Mouse (Mus musculus) lung, postnatal 0 days (tissue): ENCODE data around the gene Vdac1. TPM values are rescaled to one million over a fixed set of nuclear protein-coding genes. Genes with fewer than 3 reads are reported as not detected.
"Not testable (repeated sequence)": the region's sequence is repeated elsewhere in the genome, so short reads cannot be mapped to it uniquely, and the experiment has no call there.

Experiments
- ATAC-seq: fragments of 200-750 bp; cut with Nextera tagmentation; 2 replicates; pipeline ENCODE4 v1.8.0; 2017; ENCODE audit warnings: moderate library complexity
- DNase-seq: peaks from one replicate; pipeline ENCODE4 v3.0.0-alpha.2; 2016; ENCODE audit warnings: low spot score
- H3K27ac ChIP-seq: fragments of 300-500 bp; sonication (generic); 2 replicates; pipeline ENCODE4 v1.5.1; 2014; ENCODE audit warnings: antibody characterized with exemption, mild to moderate bottlenecking, low read length, mixed read lengths
- H3K27me3 ChIP-seq: fragments of 300-500 bp; sonication (generic); replicated peaks from 2 replicates; pipeline ENCODE4 v1.6.1; 2014; ENCODE audit warnings: low read length, mixed read lengths; ENCODE audit not compliant: insufficient read depth
- H3K36me3 ChIP-seq: fragments of 300-500 bp; sonication (generic); 2 replicates; pipeline ENCODE4 v1.6.1; 2014; ENCODE audit warnings: low read length, mixed read lengths; ENCODE audit not compliant: insufficient read depth
- H3K4me1 ChIP-seq: fragments of 300-500 bp; sonication (generic); 2 replicates; pipeline ENCODE4 v1.6.1; 2014; ENCODE audit warnings: antibody characterized with exemption, low read depth, low read length, mixed read lengths; ENCODE audit not compliant: insufficient read depth
- H3K4me2 ChIP-seq: fragments of 300-500 bp; sonication (generic); replicated peaks from 2 replicates; pipeline ENCODE4 v1.6.1; 2014; ENCODE audit warnings: low read depth, mild to moderate bottlenecking, low read length, moderate library complexity, mixed read lengths
- H3K4me3 ChIP-seq: fragments of 300-500 bp; sonication (generic); 2 replicates; pipeline ENCODE4 v1.5.1; 2014; ENCODE audit warnings: low read depth, low read length
- H3K9ac ChIP-seq: fragments of 300-500 bp; sonication (generic); replicated peaks from 2 replicates; pipeline ENCODE4 v1.6.1; 2014; ENCODE audit warnings: low read depth, mild to moderate bottlenecking
- H3K9me3 ChIP-seq: fragments of 300-500 bp; sonication (generic); 2 replicates; pipeline ENCODE4 v1.6.1; 2016; ENCODE audit warnings: low read length, mixed read lengths
- CTCF ChIP-seq: IDR thresholded peaks from 2 replicates; pipeline ENCODE4 v1.5.1; 2016; ENCODE audit warnings: antibody characterized with exemption, mild to moderate bottlenecking
- EP300 ChIP-seq: IDR thresholded peaks from 2 replicates; pipeline ENCODE4 v1.6.1; 2016; ENCODE audit warnings: antibody characterized with exemption, mild to moderate bottlenecking, control low read depth
- WGBS: fragments of 180-500 bp; shearing (Covaris S2); extraction: QIAGEN DNeasy Blood & Tissue Kit; methylation state at CpG from one replicate; pipeline ENCODE4 v1.1.7; 2014; 5-methylcytosine and 5-hydroxymethylcytosine counted together
- polyA plus RNA-seq: library from polyadenylated mRNA; unstranded; fragments of >200 nt; fragmentation: Nextera tagmentation; extraction: Ambion mirVana; gene quantifications from 2 replicates; pipeline ENCODE4 v1.2.1, GENCODE M21; 2015

Vdac1 gene
- polyA plus RNA-seq, 1 experiment from 2014 or later = 127 TPM

DNA sequence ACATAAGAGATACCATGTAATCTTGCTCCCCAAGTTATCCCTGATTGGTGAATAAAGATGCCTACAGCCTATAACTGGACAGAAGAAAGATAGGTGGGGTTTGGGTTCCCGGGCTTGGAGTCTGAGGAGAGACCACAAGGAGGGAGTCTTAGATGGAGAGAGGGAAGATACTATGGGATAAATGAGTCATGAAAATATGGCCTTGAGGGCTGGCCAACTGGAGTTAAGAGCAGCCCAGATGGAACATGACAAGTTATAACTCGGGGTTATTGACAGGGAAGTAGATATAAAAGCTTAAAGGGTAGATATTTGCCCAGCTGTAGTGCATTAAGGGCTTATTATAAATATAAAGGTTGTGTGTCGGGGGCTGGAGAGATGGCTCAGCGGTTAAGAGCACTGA is 12.5 kb upstream of the Vdac1 start:
- no peaks in the 10 kb centered on the region for H3K27me3 ChIP-seq
- DNase-seq = no peak
- peaks cover 4% of the 10 kb centered on the region; the same call in 1 of the 2 replicates for H3K4me1 ChIP-seq
- ATAC-seq = no peak
- WGBS = 82% methylated on average over 4 of the region's 4 CpGs
- TF ChIP-seq EP300 (no peak), CTCF (no peak)
- H3K4me2 ChIP-seq = no peak overlapping the region
- H3K27ac ChIP-seq = no peak overlapping the region
- H3K36me3 ChIP-seq = no peaks in the 10 kb centered on the region
- no peaks in the 10 kb centered on the region for H3K9me3 ChIP-seq
- H3K4me3 ChIP-seq = no peak overlapping the region
- H3K9ac ChIP-seq = no peak overlapping the region

DNA sequence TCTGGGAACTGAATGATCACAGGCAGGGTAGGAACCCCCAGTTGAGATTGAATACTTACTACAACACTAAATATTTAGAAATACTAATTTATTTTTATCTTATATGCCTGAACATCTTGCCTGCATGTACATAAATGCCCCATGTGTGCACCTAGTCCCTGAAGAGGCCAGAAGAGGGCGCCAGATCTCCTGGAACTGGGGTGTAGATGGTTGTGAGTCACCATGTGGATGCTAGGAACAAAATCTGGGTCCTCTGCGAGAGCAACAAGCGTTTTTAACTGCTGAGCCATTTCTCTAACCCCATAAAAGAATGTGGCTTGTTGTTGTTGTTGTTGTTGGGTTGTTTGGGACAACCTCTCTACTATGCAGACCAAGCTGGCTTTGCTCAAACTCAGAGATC is 11.9 kb upstream of the Vdac1 start:
- Histone ChIP-seq H3K27me3 (no peaks in the 10 kb centered on the region), H3K9me3 (no peaks in the 10 kb centered on the region), H3K27ac (no peak overlapping the region), H3K4me3 (no peak overlapping the region), H3K4me1 (peaks cover 4% of the 10 kb centered on the region; the same call in 1 of the 2 replicates), H3K4me2 (no peak overlapping the region), H3K9ac (no peak overlapping the region), H3K36me3 (no peaks in the 10 kb centered on the region)
- DNase-seq (no peak), ATAC-seq (no peak)
- TF ChIP-seq CTCF = peak; percentile 44
- TF ChIP-seq EP300 = no peak
- 69% methylated on average over 3 of the region's 3 CpGs for WGBS

DNA sequence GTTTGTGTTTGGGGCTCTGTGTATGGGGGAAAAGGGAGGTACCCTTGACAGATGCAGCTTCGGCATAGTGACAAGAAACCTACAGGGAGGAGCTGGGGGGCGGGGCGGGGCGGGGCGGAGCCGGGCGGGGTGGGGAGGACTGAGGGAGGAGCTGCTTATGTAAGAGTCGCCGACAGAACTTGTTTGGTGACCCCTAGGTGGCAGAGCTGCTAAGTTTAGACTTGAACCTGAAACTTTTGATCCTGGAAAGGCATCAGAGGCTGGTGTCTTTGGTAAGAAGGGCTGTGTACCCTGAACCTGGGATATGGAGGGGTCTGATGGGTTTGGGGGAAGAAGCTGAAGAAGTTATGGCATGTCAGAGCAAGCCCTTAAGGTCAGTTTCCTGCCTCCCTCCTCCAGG is 9.7 kb upstream of the Vdac1 start:
- Histone ChIP-seq H3K27me3 (no peaks in the 10 kb centered on the region), H3K36me3 (no peaks in the 10 kb centered on the region), H3K9ac (no peak overlapping the region), H3K9me3 (no peaks in the 10 kb centered on the region), H3K4me2 (no peak overlapping the region), H3K4me1 (peaks cover 4% of the 10 kb centered on the region; the same call in 1 of the 2 replicates), H3K27ac (no peak overlapping the region), H3K4me3 (no peak overlapping the region)
- peak; percentile 50 for TF ChIP-seq CTCF
- TF ChIP-seq EP300 = no peak
- ATAC-seq (peak; percentile 62), DNase-seq (peak; percentile 85)
- 3% methylated on average over 4 of the region's 9 CpGs for WGBS

DNA sequence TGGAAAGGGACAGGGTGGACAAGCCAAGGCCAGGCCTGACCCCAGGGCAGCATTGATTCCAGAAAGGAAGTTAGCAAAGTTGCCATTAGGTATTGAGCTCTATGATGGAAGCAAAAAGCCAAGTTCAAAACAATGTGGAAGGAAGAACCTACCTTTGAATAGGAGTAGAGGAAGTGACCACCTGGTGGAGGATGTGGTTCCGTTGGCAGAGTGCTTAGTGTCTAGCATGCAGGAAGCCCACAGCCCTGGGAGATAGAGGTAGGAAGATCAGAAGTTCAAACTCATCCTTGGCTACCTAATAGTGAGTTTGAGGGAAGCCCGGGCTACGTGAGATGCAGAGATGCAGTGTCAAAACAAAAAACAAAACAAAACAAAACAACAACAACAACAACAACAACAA is 8.4 kb upstream of the Vdac1 start:
- ATAC-seq = no peak

DNA sequence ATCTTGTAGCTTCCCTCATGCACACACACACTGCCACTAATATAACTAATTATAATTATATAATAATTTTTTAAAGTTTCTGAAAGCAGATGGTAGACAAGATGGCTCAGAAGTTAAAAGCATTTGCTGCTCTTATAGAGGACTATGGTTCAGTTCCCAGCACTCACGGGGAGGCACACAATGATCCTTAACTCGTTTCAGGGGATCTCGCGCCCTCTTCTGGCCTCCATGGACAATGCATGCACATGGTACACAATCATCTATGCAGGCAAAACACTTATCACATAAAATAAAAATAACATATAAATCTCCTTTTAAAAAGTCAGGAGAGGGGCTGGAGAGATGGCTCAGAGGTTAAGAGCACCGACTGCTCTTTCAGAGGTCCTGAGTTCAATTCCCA is 6.0 kb upstream of the Vdac1 start:
- H3K4me1 ChIP-seq = peaks cover 2% of the 10 kb centered on the region; the same call in 1 of the 2 replicates
- H3K4me3 ChIP-seq = no peak overlapping the region
- H3K27me3 ChIP-seq = no peaks in the 10 kb centered on the region
- no peak overlapping the region for H3K4me2 ChIP-seq
- 0 out of 2 replicates have a peak, but pooled peaks have one; percentile 16 for TF ChIP-seq CTCF
- TF ChIP-seq EP300 = no peak
- DNase-seq (no peak), ATAC-seq (no peak)
- no peak overlapping the region for H3K9ac ChIP-seq
- H3K27ac ChIP-seq = no peak overlapping the region
- WGBS = 85% methylated on average over 5 of the region's 5 CpGs
- H3K36me3 ChIP-seq = no peaks in the 10 kb centered on the region
- H3K9me3 ChIP-seq = no peaks in the 10 kb centered on the region

More for the DNA sequence above, 8.4 kb upstream of the Vdac1 start:
- TF ChIP-seq EP300 = no peak
- no peak for TF ChIP-seq CTCF
- Histone ChIP-seq H3K9me3 (no peaks in the 10 kb centered on the region), H3K27ac (no peak overlapping the region), H3K4me2 (no peak overlapping the region), H3K27me3 (no peaks in the 10 kb centered on the region), H3K4me1 (no peaks in the 10 kb centered on the region; the same call in 1 of the 2 replicates), H3K36me3 (no peaks in the 10 kb centered on the region), H3K9ac (no peak overlapping the region), H3K4me3 (no peak overlapping the region)
- WGBS = 84% methylated on average over 3 of the region's 3 CpGs
- no peak for DNase-seq

DNA sequence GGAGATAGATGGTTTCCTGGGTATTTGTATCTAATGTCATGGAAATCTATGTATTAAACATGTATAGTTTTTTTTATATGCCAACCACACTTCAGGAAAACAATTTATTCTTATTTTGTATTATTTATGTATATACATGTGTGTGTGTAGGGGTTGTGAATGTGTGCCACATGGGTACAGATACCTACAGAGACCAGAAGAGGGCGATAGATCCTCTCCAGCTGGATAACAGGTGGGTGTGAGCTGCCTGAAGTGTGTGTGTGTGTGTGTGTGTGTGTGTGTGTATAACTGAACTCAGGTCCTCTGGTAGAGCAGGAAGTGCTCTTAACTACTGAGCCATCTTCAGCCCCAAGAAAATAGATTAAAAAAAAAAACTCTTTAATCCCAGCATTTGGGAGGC is 5.1 kb upstream of the Vdac1 start:
- Histone ChIP-seq H3K27me3 (no peaks in the 10 kb centered on the region), H3K9me3 (no peaks in the 10 kb centered on the region), H3K36me3 (no peaks in the 10 kb centered on the region), H3K9ac (no peak overlapping the region), H3K4me2 (no peak overlapping the region), H3K4me3 (no peak overlapping the region), H3K4me1 (peaks cover 6% of the 10 kb centered on the region), H3K27ac (no peak overlapping the region)
- 84% methylated on average over 1 of the region's 1 CpGs for WGBS
- TF ChIP-seq EP300 (no peak), CTCF (peak; percentile 38)
- DNase-seq (no peak), ATAC-seq (no peak)

DNA sequence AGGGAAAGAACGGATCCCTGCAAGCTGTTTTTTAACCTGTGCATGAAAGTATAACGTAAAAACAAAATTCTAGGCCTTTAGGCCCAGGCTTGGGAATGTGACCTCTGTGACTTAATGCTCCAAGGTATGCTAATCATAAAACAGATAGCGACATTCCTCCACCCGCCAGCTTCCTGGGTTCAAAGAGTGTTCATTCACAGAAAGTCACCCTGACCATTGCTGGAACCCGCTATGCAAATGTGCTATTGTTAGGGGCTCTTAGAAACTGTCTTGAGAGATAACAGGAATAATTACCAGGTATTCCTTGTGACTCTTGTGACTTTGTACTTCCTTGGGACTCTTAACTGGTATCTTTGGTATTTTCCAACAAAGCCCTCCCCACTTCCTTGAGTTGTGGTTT is 3.6 kb upstream of the Vdac1 start:
- H3K4me3 ChIP-seq, DNase-seq, H3K4me1 ChIP-seq, H3K4me2 ChIP-seq, H3K27me3 ChIP-seq, ATAC-seq, H3K9me3 ChIP-seq, H3K27ac ChIP-seq, H3K36me3 ChIP-seq, H3K9ac ChIP-seq: not testable (repeated sequence)
- WGBS = 93% methylated on average over 5 of the region's 5 CpGs
